Mouse (Mus musculus) hindbrain, embryonic 12.5 days (tissue): Measurements from ENCODE around the gene Arhgap22. TPM values are rescaled to one million over a fixed set of nuclear protein-coding genes. Genes with fewer than 3 reads are reported as not detected.

Source experiments
- ATAC-seq: fragments of 200-750 bp; cut with Nextera tagmentation; 2 replicates; pipeline ENCODE4 v1.8.0; 2017; ENCODE audit warnings: moderate TSS enrichment; ENCODE audit not compliant: low FRiP score
- H3K27ac ChIP-seq: fragments of 300-500 bp; sonication (generic); 2 replicates; pipeline ENCODE4 v1.5.1; 2016; ENCODE audit warnings: mild to moderate bottlenecking
- H3K27me3 ChIP-seq: fragments of 300-500 bp; sonication (generic); 2 replicates; pipeline ENCODE4 v1.6.1; 2016; ENCODE audit warnings: mild to moderate bottlenecking
- H3K36me3 ChIP-seq: fragments of 300-500 bp; sonication (generic); 2 replicates; pipeline ENCODE4 v1.6.1; 2016; ENCODE audit warnings: mild to moderate bottlenecking
- H3K4me1 ChIP-seq: fragments of 300-500 bp; sonication (generic); 2 replicates; pipeline ENCODE4 v1.6.1; 2016
- H3K4me2 ChIP-seq: fragments of 300-500 bp; sonication (generic); replicated peaks from 2 replicates; pipeline ENCODE4 v1.6.1; 2016; ENCODE audit warnings: mild to moderate bottlenecking
- H3K4me3 ChIP-seq: fragments of 300-500 bp; sonication (generic); 2 replicates; pipeline ENCODE4 v1.5.1; 2016; ENCODE audit warnings: mild to moderate bottlenecking
- H3K9ac ChIP-seq: fragments of 300-500 bp; sonication (generic); 2 replicates; pipeline ENCODE4 v1.6.1; 2016; ENCODE audit warnings: mild to moderate bottlenecking, moderate library complexity
- H3K9me3 ChIP-seq: fragments of 300-500 bp; sonication (generic); replicated peaks from 2 replicates; pipeline ENCODE4 v1.6.1; 2016; ENCODE audit warnings: mild to moderate bottlenecking
- WGBS: fragments of 180-500 bp; shearing (Covaris S2); methylation state at CpG from one replicate; pipeline ENCODE4 v1.1.7; 2016; 5-methylcytosine and 5-hydroxymethylcytosine counted together
- polyA plus RNA-seq: library from polyadenylated mRNA; unstranded; fragments of >200 nt; fragmentation: Nextera tagmentation; extraction: Ambion mirVana; gene quantifications from 2 replicates; pipeline ENCODE4 v1.2.1, GENCODE M21; 2016

Gene Arhgap22
- polyA plus RNA-seq, 1 experiment from 2014 or later = 2.0 TPM

- WGBS = 85% methylated on average over 19 of the region's 19 CpGs
- H3K4me2 ChIP-seq = no peak overlapping the region
- H3K9ac ChIP-seq = no peak overlapping the region
- H3K27ac ChIP-seq = no peak overlapping the region
- ATAC-seq = no peak
- H3K4me3 ChIP-seq = no peak overlapping the region
- H3K36me3 ChIP-seq = no peaks in the 10 kb centered on the region
- H3K27me3 ChIP-seq = peaks cover 9% of the 10 kb centered on the region
- peaks cover 5% of the 10 kb centered on the region; the same call in 1 of the 2 replicates for H3K4me1 ChIP-seq
- no peaks in the 10 kb centered on the region for H3K9me3 ChIP-seq
Observed at GRCm38 (mm10) chr14:33216343-33217208, 2.8 kb downstream of the Arhgap22 start.

- no peak for ATAC-seq
- 86% methylated on average over 4 of the region's 4 CpGs for WGBS
- no peaks in the 10 kb centered on the region for H3K27me3 ChIP-seq
- no peak overlapping the region for H3K4me2 ChIP-seq
- no peaks in the 10 kb centered on the region for H3K4me1 ChIP-seq
- no peaks in the 10 kb centered on the region for H3K9me3 ChIP-seq
- H3K4me3 ChIP-seq = no peak overlapping the region
- H3K9ac ChIP-seq = no peak overlapping the region
- H3K27ac ChIP-seq = no peak overlapping the region
- no peaks in the 10 kb centered on the region for H3K36me3 ChIP-seq
Observed at GRCm38 (mm10) chr14:33225235-33225634, 11.4 kb downstream of the Arhgap22 start.

GRCm38 (mm10) chr14:33230672-33231071 lies 16.8 kb downstream of the Arhgap22 start:
- 87% methylated on average over 4 of the region's 4 CpGs for WGBS
- Histone ChIP-seq H3K4me3 (no peak overlapping the region), H3K36me3 (no peaks in the 10 kb centered on the region), H3K9me3 (no peaks in the 10 kb centered on the region), H3K4me1 (no peaks in the 10 kb centered on the region; the same call in 1 of the 2 replicates), H3K4me2 (no peak overlapping the region), H3K27ac (no peak overlapping the region), H3K27me3 (no peaks in the 10 kb centered on the region), H3K9ac (no peak overlapping the region)
- no peak for ATAC-seq

GRCm38 (mm10) chr14:33231311-33231710 lies 17.5 kb downstream of the Arhgap22 start:
- Histone ChIP-seq H3K36me3 (no peaks in the 10 kb centered on the region), H3K27me3 (no peaks in the 10 kb centered on the region), H3K4me3 (no peak overlapping the region), H3K9me3 (no peaks in the 10 kb centered on the region), H3K9ac (no peak overlapping the region), H3K27ac (no peak overlapping the region), H3K4me2 (no peak overlapping the region), H3K4me1 (no peaks in the 10 kb centered on the region; the same call in 1 of the 2 replicates)
- ATAC-seq = no peak
- WGBS = 91% methylated on average over 3 of the region's 3 CpGs

GRCm38 (mm10) chr14:33232048-33232447 lies 18.2 kb downstream of the Arhgap22 start:
- ATAC-seq = no peak
- H3K9me3 ChIP-seq = no peaks in the 10 kb centered on the region
- no peak overlapping the region for H3K4me2 ChIP-seq
- H3K4me1 ChIP-seq = no peaks in the 10 kb centered on the region; the same call in 1 of the 2 replicates
- H3K36me3 ChIP-seq = no peaks in the 10 kb centered on the region
- 78% methylated on average over 5 of the region's 5 CpGs for WGBS
- H3K9ac ChIP-seq = no peak overlapping the region
- no peak overlapping the region for H3K27ac ChIP-seq
- H3K4me3 ChIP-seq = no peak overlapping the region
- no peaks in the 10 kb centered on the region for H3K27me3 ChIP-seq

GRCm38 (mm10) chr14:33235661-33236060 lies 21.8 kb downstream of the Arhgap22 start:
- Histone ChIP-seq H3K36me3 (no peaks in the 10 kb centered on the region), H3K27ac (no peak overlapping the region), H3K4me1 (no peaks in the 10 kb centered on the region), H3K9me3 (no peaks in the 10 kb centered on the region), H3K4me2 (no peak overlapping the region), H3K9ac (no peak overlapping the region; the same call in 1 of the 2 replicates), H3K4me3 (no peak overlapping the region), H3K27me3 (no peaks in the 10 kb centered on the region)
- ATAC-seq = no peak
- 72% methylated on average over 6 of the region's 6 CpGs for WGBS

- Histone ChIP-seq H3K4me2 (no peak overlapping the region), H3K27ac (no peak overlapping the region), H3K36me3 (no peaks in the 10 kb centered on the region), H3K9me3 (no peaks in the 10 kb centered on the region), H3K9ac (no peak overlapping the region), H3K4me3 (no peak overlapping the region), H3K27me3 (no peaks in the 10 kb centered on the region), H3K4me1 (no peaks in the 10 kb centered on the region)
- 82% methylated on average over 2 of the region's 2 CpGs for WGBS
- no peak for ATAC-seq
Observed at GRCm38 (mm10) chr14:33240400-33240799, 26.6 kb downstream of the Arhgap22 start.

- H3K36me3 ChIP-seq = no peaks in the 10 kb centered on the region
- no peak overlapping the region for H3K4me2 ChIP-seq
- H3K4me1 ChIP-seq = peaks cover 8% of the 10 kb centered on the region
- 58% methylated on average over 2 of the region's 2 CpGs for WGBS
- H3K4me3 ChIP-seq = no peak overlapping the region
- no peak overlapping the region for H3K27ac ChIP-seq
- no peak overlapping the region for H3K9ac ChIP-seq
- H3K9me3 ChIP-seq = no peaks in the 10 kb centered on the region
- no peak for ATAC-seq
- H3K27me3 ChIP-seq = peaks cover under 1% of the 10 kb centered on the region; the same call in 1 of the 2 replicates
Observed at GRCm38 (mm10) chr14:33243261-33243660, 29.4 kb downstream of the Arhgap22 start.

GRCm38 (mm10) chr14:33244519-33244918 lies 30.7 kb downstream of the Arhgap22 start:
- no peak overlapping the region for H3K9ac ChIP-seq
- H3K36me3 ChIP-seq = no peaks in the 10 kb centered on the region
- H3K4me1 ChIP-seq = peaks cover 8% of the 10 kb centered on the region
- H3K27me3 ChIP-seq = peaks cover 4% of the 10 kb centered on the region; the same call in 1 of the 2 replicates
- ATAC-seq = no peak
- H3K4me3 ChIP-seq = no peak overlapping the region
- H3K27ac ChIP-seq = no peak overlapping the region
- 59% methylated on average over 3 of the region's 3 CpGs for WGBS
- H3K9me3 ChIP-seq = no peaks in the 10 kb centered on the region
- H3K4me2 ChIP-seq = no peak overlapping the region

- H3K9me3 ChIP-seq = no peaks in the 10 kb centered on the region
- no peak for ATAC-seq
Observed at GRCm38 (mm10) chr14:33244946-33245345, 31.1 kb downstream of the Arhgap22 start.

GRCm38 (mm10) chr14:33246476-33246875 lies 32.6 kb downstream of the Arhgap22 start:
- no peak overlapping the region for H3K4me2 ChIP-seq
- peaks cover 22% of the 10 kb centered on the region for H3K4me1 ChIP-seq
- H3K27me3 ChIP-seq = peaks cover 12% of the 10 kb centered on the region
- no peak overlapping the region for H3K9ac ChIP-seq
- no peak for ATAC-seq
- H3K9me3 ChIP-seq = no peaks in the 10 kb centered on the region
- no peak overlapping the region for H3K27ac ChIP-seq
- WGBS = 26% methylated on average over 8 of the region's 8 CpGs
- H3K4me3 ChIP-seq = no peak overlapping the region
- no peaks in the 10 kb centered on the region for H3K36me3 ChIP-seq

More at GRCm38 (mm10) chr14:33244946-33245345, 31.1 kb downstream of the Arhgap22 start:
- Histone ChIP-seq H3K4me3 (no peak overlapping the region), H3K36me3 (no peaks in the 10 kb centered on the region), H3K9ac (no peak overlapping the region), H3K27ac (no peak overlapping the region), H3K27me3 (peaks cover 4% of the 10 kb centered on the region; the same call in 1 of the 2 replicates), H3K4me1 (peaks cover 8% of the 10 kb centered on the region), H3K4me2 (no peak overlapping the region)
- WGBS = 63% methylated on average over 2 of the region's 2 CpGs

- Histone ChIP-seq H3K27me3 (peaks cover 14% of the 10 kb centered on the region), H3K9ac (no peak overlapping the region), H3K4me3 (no peak overlapping the region), H3K27ac (no peak overlapping the region), H3K4me2 (no peak overlapping the region), H3K9me3 (no peaks in the 10 kb centered on the region), H3K4me1 (peaks cover 22% of the 10 kb centered on the region), H3K36me3 (no peaks in the 10 kb centered on the region)
- WGBS = 16% methylated on average over 11 of the region's 11 CpGs
- no peak for ATAC-seq
Observed at GRCm38 (mm10) chr14:33247623-33248022, 33.8 kb downstream of the Arhgap22 start.

- Histone ChIP-seq H3K27ac (no peak overlapping the region), H3K9ac (no peak overlapping the region), H3K4me3 (no peak overlapping the region), H3K9me3 (no peaks in the 10 kb centered on the region), H3K4me1 (peaks cover 22% of the 10 kb centered on the region), H3K4me2 (no peak overlapping the region), H3K27me3 (peaks cover 14% of the 10 kb centered on the region), H3K36me3 (no peaks in the 10 kb centered on the region)
- ATAC-seq = no peak
- WGBS = 69% methylated on average over 5 of the region's 5 CpGs
Observed at GRCm38 (mm10) chr14:33248741-33249140, 34.9 kb downstream of the Arhgap22 start.
